Mouse (Mus musculus) heart, adult 9 months (tissue): ENCODE measurements around the gene Snx4.
"Not testable (repeated sequence)": the region's sequence is repeated elsewhere in the genome, so short reads cannot be mapped to it uniquely, and the experiment has no call there.

ENCODE experiments used
- DNase-seq, 2 experiments: peaks; one replicate each; pipeline ENCODE4 v3.0.0; 2022; ENCODE audit warnings: low spot score in 2 of 2

Gene Snx4

DNA sequence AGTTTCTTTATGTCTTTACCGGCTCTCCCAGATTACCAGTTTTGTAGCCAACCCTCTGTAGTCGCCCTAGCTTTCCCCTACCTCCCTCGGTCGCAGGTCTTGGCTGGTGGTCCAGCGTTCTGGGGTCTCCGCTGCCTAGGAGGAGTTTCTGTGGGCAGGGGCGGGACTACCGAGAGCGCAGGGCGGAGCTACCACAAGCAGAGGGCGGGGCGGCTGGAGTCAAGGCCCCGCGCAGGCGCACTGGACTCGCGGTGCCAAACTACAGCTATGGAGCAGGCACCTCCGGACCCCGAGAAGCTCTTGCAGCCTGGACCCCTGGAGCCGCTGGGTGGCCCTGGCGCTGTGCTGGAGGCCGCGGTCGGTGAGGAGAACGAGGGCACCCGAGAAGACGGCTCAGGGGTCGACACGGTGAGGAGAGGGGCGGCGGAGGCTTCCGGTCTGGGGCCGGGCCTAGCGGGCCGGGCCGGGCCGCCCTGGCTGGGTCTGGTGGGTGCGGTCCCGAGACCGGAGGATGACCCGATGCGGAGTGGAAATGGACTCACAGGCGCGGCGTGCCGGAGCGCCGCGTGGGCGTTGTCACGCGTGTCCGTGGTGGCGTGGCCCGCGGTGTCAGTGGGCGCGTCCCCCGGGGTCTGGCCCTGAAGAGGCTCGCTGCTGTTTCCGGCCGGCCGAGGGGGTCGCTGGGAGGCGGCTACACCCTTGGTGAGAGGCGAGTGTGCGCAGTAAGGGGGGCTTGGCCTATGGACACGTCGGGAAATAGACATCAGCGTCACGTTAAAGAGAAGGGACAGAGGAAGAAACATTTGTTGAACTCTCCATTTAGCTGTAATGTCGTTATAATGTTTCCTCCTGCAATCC lies at the start of gene Snx4:
Snx4 (plus strand) TSS at position 249 of the 858 bp plus-strand sequence.
- DNase-seq = peak; percentile 89 to 91

DNA sequence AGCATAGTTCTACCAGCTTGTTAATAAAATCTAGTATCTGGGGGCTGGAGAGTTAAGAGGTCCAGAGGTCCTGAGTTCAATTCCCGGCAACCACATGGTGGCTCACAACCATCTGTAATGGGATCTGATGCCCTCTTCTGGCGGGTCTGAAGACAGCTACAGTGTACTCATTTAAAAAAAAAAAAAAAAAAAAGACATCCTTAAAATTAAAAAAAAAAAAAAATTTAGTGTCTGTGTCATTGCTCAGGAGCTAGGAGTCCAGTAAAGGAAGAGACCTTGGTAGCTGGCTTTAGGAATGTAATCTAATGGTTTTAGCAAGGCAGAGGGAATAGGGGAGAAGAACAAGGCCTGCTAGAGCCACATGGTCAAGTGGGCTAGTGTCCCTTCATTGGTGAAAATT lies 40.4 kb upstream of the Snx4 start:
- no peak for DNase-seq

DNA sequence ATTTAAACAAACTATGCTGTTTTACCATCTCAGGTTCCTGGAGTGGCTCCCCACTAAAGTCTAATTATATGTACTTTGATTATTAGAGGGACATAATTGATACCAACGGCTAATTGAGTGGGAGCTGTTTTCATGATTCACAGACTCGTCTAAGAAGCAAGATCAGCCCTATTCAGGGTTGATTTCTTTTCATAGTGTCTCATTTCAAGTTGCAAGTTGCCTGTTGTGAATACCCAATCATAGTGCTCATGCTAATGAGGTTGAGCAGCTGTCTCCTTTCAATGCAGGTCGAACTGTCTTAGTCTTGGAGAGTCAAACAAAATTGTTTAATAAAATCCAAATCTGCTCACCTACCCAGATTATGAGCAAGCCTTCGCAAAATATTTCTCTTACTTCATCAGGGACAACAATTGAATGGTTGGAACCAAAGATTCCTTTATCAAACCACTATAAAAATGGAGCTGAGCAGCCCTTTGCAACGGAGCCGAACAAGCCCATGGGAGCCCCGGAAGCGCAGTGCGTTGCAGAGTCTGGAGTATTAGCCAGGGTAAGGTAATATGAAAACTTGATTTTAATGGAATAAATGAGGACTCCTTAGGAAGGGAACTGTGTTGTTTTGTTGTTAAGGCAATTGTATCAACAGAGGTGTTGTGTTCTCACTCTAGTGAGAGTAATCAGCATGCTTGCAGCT lies 34.8 kb upstream of the Snx4 start:
- DNase-seq = no peak

DNA sequence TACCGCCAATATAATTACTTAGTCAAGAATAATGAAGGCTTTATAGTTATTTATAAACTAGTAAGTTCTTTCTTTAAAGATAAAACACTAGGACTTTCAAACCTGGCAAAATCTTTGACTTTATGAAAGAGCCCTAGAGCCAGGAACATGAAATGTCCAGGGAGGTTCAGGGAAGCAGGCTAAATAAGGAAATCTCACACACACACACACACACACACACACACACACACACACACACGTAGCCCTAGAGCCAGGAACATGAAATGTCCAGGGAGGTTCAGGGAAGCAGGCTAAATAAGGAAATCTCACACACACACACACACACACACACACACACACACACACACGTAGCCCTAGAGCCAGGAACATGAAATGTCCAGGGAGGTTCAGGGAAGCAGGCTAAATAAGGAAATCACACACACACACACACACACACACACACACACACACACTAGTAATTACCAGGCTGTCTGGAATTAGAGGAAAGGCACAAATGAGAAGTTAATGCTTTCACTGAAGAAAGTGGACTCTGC lies 33.6 kb upstream of the Snx4 start:
- not testable (repeated sequence) for DNase-seq

DNA sequence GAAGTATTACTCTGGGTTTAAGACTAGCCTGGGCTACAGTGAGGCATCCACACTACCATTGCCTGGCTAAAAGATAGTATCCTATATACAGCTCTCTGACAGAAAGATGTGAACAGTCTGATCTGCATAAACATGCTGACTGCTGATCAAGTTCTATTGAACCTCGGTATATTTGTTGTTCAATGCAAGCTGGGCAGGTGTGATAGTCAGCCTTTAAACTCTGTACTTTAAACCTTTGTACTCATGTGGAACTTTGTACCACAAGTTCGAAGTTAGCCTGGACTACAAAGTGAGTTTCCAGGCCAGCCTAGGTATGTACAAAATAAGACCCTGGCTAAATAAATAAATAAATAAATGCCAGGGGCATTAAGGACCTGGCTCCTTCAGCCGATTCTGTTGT lies 28.8 kb upstream of the Snx4 start:
- no peak for DNase-seq

DNA sequence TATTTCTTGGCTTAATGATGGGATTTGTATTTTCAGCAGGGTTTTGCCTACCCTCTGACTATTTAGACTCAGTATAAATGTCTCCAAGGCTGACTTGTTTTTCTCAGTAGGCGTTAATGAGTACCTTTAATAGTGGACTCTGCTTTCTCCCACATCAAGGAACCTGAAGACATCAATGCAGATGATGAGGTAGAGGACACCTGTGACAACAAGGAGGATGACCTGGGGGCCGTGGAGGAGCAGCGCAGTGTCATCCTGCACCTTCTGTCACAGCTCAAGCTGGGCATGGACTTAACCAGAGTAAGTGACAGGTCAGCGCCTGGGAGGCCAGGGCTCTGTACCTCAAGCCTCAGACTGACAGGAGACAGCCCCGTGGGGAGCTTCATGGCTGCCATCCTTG lies 26.9 kb upstream of the Snx4 start:
- DNase-seq = no peak

DNA sequence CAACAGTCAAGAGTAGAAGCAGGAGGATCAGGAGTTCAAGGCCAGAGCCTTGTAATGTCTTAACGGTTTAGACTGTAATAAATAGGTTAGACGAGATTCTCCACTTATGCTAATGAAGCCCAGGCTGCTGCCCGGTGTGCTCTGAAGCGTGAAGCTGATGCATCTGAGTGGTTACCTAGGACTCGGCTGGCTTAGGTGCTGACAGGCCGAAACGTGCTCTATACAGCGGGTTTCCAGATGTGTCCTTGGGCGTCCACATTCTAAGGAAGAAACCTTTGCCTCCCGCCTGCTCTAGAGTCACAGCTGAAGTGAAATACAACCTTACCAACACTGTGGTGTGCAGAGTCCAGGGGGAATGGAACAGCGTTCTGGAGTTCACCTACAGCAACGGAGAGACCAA lies 17.1 kb upstream of the Snx4 start:
- DNase-seq = no peak

DNA sequence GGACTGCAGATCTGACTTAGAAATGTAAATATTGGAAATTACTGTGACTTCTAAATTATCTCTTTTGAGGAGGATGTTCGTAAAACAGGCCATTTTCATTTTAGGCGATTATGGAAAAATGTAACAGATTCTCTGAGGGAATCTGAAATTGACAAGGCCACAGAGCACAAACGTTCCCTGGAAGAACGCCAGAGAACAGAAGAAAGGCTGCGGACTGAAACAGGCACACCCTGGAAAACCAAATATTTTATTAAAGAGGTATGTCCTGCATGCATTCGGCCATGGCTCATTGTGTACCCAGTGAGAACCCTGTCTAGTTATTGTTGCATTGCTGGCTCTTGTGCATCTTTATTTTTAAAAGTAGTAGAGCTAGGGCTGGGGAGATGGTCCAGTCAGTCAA lies 15.1 kb upstream of the Snx4 start:
- no peak for DNase-seq

DNA sequence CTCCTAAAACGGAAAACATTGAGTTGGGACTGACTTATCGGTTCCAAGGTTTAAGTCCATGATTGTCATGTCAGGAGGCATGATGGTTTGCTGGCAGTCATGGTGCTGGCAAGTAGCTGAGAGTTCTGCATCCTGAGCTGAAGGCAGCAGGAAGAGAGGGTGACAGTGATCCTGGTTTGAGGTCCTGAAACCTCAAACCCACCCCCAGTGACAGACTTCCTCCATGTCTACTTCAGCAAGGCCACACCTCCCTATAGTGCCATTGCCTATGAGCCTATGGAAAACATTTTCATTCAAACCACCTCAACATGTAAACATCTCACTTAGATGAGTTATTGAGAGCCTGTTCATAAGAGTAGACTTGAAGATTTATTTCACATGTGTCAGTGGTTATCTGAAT lies 11.9 kb upstream of the Snx4 start:
- no peak for DNase-seq

DNA sequence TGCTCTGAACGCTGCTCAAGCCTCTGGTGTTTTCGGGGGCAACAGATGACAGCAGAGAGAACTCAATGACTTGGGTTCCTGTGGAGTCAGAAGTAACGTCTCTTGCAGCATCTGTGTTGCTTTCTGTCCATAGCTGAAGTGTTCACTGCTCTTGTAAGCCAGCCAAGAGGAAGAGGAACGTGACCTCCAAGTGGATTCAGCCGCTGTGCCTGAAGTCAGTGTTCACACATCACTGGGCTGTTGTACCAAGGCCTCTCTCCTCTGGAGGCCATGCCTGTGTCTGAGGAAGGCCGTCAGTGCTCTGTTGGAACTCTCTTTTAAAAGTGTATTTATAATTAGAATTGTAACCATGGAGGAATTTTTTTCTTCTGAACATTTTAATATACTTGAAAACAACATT lies 9.2 kb upstream of the Snx4 start:
- no peak for DNase-seq

DNA sequence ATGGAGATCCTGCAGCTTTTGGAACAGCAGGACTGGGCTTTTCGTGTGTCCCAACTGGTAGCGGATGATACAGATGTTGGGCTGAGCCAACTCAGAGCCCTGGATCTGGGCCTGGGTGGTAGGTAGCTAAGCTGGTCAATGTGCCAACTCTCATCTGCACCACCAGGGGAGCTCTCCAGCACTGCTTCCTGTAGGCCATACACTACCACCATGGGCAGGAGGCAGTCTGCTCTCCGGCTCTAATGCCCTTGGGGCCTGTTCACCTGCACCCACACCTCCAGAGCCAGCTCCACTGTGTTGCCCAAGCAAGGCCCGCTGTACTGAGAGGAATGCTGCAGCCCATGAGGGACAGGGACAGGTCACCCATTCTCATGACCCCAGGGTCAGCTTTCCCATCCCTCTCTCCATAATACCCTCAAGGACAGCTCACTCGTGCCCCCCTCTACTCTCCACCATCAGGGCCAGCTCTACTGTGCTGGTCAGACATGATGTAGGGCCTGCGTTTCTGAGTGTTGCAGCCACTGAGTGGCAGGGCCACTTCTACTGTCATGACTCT lies 7.0 kb upstream of the Snx4 start:
- no peak for DNase-seq

DNA sequence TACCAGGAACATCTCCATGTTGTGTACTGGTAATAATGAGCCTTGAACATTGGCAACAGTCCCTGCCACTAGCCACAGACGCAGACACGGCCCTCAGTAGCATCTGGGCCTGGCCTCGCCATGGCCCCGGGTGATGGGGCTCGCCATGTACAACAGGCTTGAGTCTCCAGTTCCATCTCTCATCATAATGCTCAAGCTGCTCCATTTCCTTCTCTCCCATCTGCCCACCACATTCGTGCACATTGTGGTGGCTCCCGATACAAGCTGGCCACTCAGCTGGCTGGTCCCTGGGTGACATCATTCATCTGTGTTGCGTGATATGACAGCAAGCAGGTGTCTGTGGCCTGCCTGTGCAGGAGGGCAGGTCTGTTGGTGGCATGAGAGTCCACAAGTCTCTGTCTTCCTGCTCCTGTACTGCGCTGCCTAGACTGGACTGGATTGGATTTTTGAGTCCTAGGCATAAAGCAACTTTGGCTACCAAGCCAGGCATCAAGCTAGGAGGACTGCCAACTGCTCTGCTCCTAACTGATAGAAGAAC lies 6.2 kb upstream of the Snx4 start:
- DNase-seq = no peak

DNA sequence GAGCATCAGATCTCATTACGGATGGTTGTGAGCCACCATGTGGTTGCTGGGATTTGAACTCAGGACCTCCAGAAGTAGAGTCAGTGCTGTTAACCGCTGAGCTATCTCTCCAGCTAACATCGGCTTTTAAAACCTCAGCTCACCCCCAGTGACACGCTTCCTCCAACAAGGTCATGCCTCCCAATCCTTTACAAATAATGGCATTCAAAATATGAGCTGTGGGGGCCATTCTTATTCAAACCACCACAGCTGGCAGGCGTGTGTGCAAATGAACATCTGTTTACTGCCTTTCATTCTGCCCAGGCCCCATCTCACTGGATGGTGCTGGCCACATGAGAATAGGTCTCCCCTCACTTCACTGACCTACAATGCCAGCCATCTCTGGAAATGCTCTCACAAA lies 4.7 kb upstream of the Snx4 start:
- no peak for DNase-seq

DNA sequence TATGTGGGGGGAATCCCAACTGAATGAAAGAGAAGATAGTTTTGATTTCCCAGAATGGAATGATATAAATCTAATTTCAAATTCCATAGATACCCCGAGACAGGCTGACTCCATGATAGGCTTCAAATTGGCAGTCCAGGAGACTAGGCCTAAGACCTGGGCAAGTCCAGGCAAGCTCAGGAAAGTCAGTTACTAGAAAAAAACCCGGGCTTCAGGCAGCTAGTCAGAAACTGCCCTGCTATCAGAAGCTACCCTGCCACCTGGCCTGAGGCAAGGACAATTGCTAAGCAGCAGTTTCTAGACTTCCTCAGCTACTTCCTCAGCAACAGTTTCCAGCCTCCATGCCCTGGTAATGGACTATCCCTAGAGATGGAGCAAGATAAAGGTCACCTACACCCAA lies 4.2 kb upstream of the Snx4 start:
- DNase-seq = no peak

DNA sequence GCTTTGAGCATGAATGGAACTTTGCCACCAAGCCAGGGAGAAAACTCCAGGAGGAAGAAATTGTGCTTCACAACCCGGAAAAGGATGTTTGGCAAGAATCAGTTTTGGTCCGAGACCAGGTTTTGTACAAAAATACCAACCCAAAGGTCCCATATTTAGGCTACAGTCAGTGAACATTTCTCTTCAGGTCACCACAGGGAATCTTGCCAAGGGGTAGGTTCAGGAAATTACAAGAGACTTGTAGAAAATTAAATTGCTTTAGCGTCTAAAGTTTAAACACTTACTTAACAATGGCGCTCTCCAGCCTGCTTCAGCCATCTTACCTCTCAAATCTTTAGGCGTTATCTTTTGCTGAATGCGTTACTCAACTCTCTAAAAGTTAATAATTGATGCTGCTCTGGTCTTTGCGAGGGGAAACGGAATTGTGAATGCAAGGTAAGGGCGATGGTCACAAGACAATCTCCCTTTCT lies 556 bp upstream of the Snx4 start:
- peak; percentile 26 to 29 for DNase-seq

DNA sequence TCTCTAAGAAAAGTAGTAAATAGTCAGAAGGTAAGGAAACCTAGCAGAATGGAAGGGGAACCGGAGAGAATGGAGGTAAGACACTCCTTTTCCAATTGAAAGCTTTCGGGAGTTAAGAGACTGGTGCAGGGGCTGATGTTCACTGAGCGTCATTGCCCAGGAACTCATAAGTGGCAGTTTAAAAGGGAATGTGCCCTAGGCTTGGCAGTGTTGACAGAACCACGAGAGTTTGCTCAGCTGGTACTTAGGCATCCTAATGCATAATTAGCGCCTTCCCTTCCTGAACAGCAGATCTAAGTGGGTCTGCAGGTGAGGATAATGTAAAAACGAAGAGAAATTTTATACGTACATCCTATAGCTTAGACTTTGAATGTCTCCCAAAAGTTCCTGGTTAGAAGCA lies 4.4 kb downstream of the Snx4 start:
- DNase-seq = no peak

DNA sequence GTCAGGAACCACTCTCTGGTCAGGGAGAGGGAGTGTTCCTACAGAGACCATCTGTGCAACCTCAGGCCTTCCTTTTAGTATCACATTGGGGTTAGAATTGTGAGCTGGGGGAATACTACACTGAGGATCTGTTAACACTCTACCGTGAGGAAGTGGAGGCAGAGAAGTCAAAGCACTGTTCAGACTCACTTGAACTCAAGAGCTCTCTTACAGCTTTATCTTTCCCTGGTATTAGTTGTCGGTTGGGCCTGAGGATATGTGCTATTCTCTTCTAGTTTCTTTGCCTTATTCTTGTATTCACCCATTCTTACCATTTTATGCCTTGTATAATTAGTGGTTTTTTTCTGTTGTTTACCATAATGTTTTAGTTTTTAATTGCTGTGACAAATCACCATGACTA lies 7.3 kb downstream of the Snx4 start:
- no peak for DNase-seq

DNA sequence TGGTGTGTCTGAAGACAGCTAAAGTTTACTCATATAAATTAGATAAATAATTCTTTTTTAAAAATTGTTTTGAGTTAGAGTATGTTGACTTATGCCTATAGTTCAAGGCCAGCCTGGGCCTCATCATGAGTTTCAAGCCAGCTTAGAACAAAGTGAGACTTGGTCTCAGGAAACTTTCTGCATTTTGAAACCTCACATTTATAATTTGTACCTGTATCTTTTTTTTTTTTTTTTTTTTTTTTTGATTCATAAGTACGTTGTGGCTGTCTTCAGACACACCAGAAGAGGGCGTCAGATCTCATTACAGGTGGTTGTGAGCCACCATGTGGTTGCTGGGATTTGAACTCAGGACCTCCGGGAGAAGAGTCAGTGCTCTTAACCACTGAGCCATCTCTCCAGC lies 8.6 kb downstream of the Snx4 start:
- no peak for DNase-seq

DNA sequence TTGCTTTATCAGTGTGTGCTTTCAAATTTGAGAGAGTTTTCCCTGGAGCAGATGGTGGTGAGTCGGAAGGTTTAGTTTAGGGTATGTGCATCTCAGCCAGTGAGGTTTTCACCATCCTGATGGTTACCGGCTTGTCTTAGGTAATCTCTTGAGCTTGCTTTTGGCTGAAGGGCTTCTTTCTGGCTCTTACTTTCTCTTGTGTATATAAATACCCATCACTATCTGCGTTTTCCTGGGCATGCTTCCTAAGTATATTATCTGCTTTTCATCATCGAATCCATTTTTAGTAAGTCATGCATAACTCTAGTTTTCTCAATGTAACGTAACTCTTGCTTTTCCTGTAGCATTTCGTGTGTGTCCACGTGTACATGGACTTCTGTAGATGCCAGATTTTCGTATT lies 9.6 kb downstream of the Snx4 start:
- DNase-seq = no peak

DNA sequence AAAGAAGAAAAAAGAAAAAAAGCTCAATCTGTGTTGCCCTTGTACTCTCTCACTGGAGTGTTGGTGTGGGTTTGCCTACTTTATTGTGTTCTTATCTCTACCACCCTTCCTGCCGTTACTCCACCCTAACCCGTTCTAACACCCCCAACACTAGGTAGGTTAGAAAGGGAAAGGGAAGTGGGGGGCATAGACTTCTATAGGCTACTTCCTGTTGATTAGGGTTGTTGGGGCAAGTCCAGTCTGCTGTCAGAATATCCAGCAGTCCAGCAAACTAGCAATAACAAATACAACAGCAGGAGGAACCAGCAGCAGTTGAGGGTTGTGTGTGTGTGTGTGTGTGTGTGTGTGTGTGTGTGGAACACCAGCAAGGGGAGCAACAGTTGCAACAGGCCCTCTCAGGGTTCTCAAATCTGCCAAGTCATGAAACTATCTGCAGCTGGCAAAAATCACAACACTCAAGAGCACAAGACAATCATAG lies 10.4 kb downstream of the Snx4 start:
- no peak for DNase-seq

DNA sequence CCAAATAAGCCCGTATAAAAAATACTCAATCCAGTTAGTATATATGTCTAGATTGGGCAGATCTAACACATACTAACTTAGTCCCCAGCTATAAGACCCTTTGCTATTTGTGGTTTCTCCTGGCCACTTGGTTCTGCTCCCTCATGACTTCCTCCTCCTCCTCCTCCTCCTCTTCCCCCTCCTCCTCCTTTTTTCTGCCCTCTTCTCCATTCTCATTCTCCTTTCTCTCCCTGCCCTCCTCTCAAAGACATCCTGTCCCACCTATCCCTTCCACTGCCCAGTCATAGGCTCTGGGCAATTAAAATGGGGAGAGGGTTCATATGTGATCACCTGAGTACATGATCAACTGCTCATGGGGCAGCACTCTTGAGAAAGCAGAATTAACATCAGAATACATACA lies 10.9 kb downstream of the Snx4 start:
- no peak for DNase-seq

DNA sequence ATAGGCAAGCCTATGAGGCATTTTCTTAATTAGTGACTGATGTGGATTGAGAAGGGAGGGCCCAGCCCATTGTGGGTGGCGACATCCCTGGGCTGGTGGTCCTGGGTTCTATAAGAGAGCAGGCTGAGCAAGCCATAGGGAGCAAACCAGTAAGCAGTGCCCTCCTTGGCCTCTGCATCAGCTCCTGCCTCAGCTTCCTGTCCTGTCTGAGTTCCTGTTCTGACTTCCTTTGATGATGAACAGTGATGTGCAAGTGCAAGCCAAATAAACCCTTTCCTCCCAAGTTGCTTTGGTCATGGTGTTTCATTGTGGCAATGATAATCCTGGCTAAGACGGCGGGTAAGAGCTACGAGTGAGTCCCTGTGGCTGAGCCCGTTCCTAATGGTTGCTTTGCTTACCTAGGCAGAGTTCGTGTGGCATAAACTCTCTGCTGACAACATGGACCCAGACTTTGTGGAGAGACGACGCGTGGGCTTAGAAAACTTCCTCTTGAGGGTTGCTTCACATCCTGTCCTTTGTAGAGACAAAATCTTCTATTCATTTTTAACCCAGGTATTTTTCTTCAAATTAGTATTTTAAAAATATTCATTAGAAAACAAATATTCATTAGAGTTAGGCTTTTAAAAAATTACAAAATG lies 16.5 kb downstream of the Snx4 start:
- DNase-seq = no peak
